Mouse (Mus musculus): Measurements from ENCODE around the gene Brwd1. TPM values are rescaled to one million over a fixed set of nuclear protein-coding genes. Genes with fewer than 3 reads are reported as not detected.
A peak's percentile ranks its signal among the peaks of the same experiment; 100 is the strongest.

Brwd1 gene
- polyA plus RNA-seq, 1 experiment = 48.5 TPM

- TF ChIP-seq CTCF (IDR thresholded peaks at IDR 0.05; ENCODE audit: borderline replicate concordance, control insufficient read depth, extremely low read depth, insufficient read depth, low read length, poor library complexity) (no peak), POLR2A (IDR thresholded peaks at IDR 0.05; ENCODE audit: control insufficient read depth, extremely low read depth, insufficient read depth, low read length, poor library complexity) (no peak)
- 97% methylated on average over 3 of the region's 3 CpGs for WGBS
- no peak for DNase-seq
- H3K27ac ChIP-seq (ENCODE audit: control insufficient read depth, insufficient read depth, low read length) = no peak overlapping the region
- H3K27me3 ChIP-seq (ENCODE audit: control insufficient read depth, insufficient read depth, low read length) = no peaks in the 10 kb centered on the region
- no peaks in the 10 kb centered on the region for H3K36me3 ChIP-seq (ENCODE audit: control insufficient read depth, insufficient read depth, low read length)
- H3K4me1 ChIP-seq (replicated peaks; ENCODE audit: control insufficient read depth, insufficient read depth, low read length) = peaks cover 5% of the 10 kb centered on the region; the same call in 1 of the 2 replicates
- no peak overlapping the region for H3K4me3 ChIP-seq (ENCODE audit: control insufficient read depth, insufficient read depth, low read length)
These were observed 128.0 kb downstream of the Brwd1 start for GRCm38 (mm10) chr16:95954341-95954740.

GRCm38 (mm10) chr16:95953159-95953650, 129.1 kb downstream of the Brwd1 start:
- 95% methylated on average over 4 of the region's 4 CpGs for WGBS
- DNase-seq = no peak
- no peak overlapping the region for H3K27ac ChIP-seq (ENCODE audit: control insufficient read depth, insufficient read depth, low read length)
- H3K4me3 ChIP-seq (ENCODE audit: control insufficient read depth, insufficient read depth, low read length) = no peak overlapping the region
- no peaks in the 10 kb centered on the region for H3K36me3 ChIP-seq (ENCODE audit: control insufficient read depth, insufficient read depth, low read length)
- H3K4me1 ChIP-seq (replicated peaks; ENCODE audit: control insufficient read depth, insufficient read depth, low read length) = peaks cover 5% of the 10 kb centered on the region; the same call in 1 of the 2 replicates
- H3K27me3 ChIP-seq (ENCODE audit: control insufficient read depth, insufficient read depth, low read length) = no peaks in the 10 kb centered on the region
- TF ChIP-seq CTCF (IDR thresholded peaks at IDR 0.05; ENCODE audit: borderline replicate concordance, control insufficient read depth, extremely low read depth, insufficient read depth, low read length, poor library complexity) = no peak
- TF ChIP-seq POLR2A (IDR thresholded peaks at IDR 0.05; ENCODE audit: control insufficient read depth, extremely low read depth, insufficient read depth, low read length, poor library complexity) = no peak

- Histone ChIP-seq H3K27ac (ENCODE audit: control insufficient read depth, insufficient read depth, low read length) (no peak overlapping the region), H3K4me3 (ENCODE audit: control insufficient read depth, insufficient read depth, low read length) (no peak overlapping the region), H3K27me3 (ENCODE audit: control insufficient read depth, insufficient read depth, low read length) (no peaks in the 10 kb centered on the region), H3K4me1 (replicated peaks; ENCODE audit: control insufficient read depth, insufficient read depth, low read length) (peaks cover 5% of the 10 kb centered on the region; the same call in 1 of the 2 replicates), H3K36me3 (ENCODE audit: control insufficient read depth, insufficient read depth, low read length) (no peaks in the 10 kb centered on the region)
- no peak for TF ChIP-seq CTCF (IDR thresholded peaks at IDR 0.05; ENCODE audit: borderline replicate concordance, control insufficient read depth, extremely low read depth, insufficient read depth, low read length, poor library complexity)
- TF ChIP-seq POLR2A (IDR thresholded peaks at IDR 0.05; ENCODE audit: control insufficient read depth, extremely low read depth, insufficient read depth, low read length, poor library complexity) = no peak
- 100% methylated on average over 2 of the region's 2 CpGs for WGBS
- DNase-seq = no peak
These were observed 130.9 kb downstream of the Brwd1 start for GRCm38 (mm10) chr16:95951471-95951870.

GRCm38 (mm10) chr16:95945389-95946311, 136.7 kb downstream of the Brwd1 start:
- H3K27me3 ChIP-seq (ENCODE audit: control insufficient read depth, insufficient read depth, low read length) = no peaks in the 10 kb centered on the region
- peak overlapping the region; percentile 33; the same call in 1 of the 2 replicates for H3K27ac ChIP-seq (ENCODE audit: control insufficient read depth, insufficient read depth, low read length)
- WGBS = 30% methylated on average over 20 of the region's 20 CpGs
- peak; percentile 67; the same call in 1 of the 2 replicates for TF ChIP-seq CTCF (IDR thresholded peaks at IDR 0.05; ENCODE audit: borderline replicate concordance, control insufficient read depth, extremely low read depth, insufficient read depth, low read length, poor library complexity)
- TF ChIP-seq POLR2A (IDR thresholded peaks at IDR 0.05; ENCODE audit: control insufficient read depth, extremely low read depth, insufficient read depth, low read length, poor library complexity) = no peak
- peak; percentile 72 for DNase-seq
- no peak overlapping the region for H3K4me3 ChIP-seq (ENCODE audit: control insufficient read depth, insufficient read depth, low read length)
- H3K36me3 ChIP-seq (ENCODE audit: control insufficient read depth, insufficient read depth, low read length) = no peaks in the 10 kb centered on the region
- H3K4me1 ChIP-seq (replicated peaks; ENCODE audit: control insufficient read depth, insufficient read depth, low read length) = peaks cover 24% of the 10 kb centered on the region

- H3K27ac ChIP-seq (ENCODE audit: control insufficient read depth, insufficient read depth, low read length) = no peak overlapping the region
- H3K4me1 ChIP-seq (replicated peaks; ENCODE audit: control insufficient read depth, insufficient read depth, low read length) = peaks cover 35% of the 10 kb centered on the region
- TF ChIP-seq CTCF (IDR thresholded peaks at IDR 0.05; ENCODE audit: borderline replicate concordance, control insufficient read depth, extremely low read depth, insufficient read depth, low read length, poor library complexity) (no peak), POLR2A (IDR thresholded peaks at IDR 0.05; ENCODE audit: control insufficient read depth, extremely low read depth, insufficient read depth, low read length, poor library complexity) (no peak)
- DNase-seq = no peak
- H3K4me3 ChIP-seq (ENCODE audit: control insufficient read depth, insufficient read depth, low read length) = no peak overlapping the region
- H3K27me3 ChIP-seq (ENCODE audit: control insufficient read depth, insufficient read depth, low read length) = no peaks in the 10 kb centered on the region
- WGBS = 96% methylated on average over 6 of the region's 6 CpGs
- H3K36me3 ChIP-seq (ENCODE audit: control insufficient read depth, insufficient read depth, low read length) = no peaks in the 10 kb centered on the region
These were observed 139.1 kb downstream of the Brwd1 start for GRCm38 (mm10) chr16:95943186-95943585.

Other genes with a start within 250 kb of the Brwd1 start
- gene Psmg1, start 91.6 kb downstream of the Brwd1 start, polyA plus RNA-seq (2012; rRNA removed) = 31.1 and 35.9 TPM in 2 replicates
- gene Hmgn1, start 45.2 kb upstream of the Brwd1 start, polyA plus RNA-seq (2012; rRNA removed) = 28.5 and 31.4 TPM in 2 replicates
- gene Wrb, start 62.9 kb upstream of the Brwd1 start, polyA plus RNA-seq (2012; rRNA removed) = 38.3 and 44.6 TPM in 2 replicates
- 0.18 and 0.34 TPM in 2 replicates for gene Lca5l, start 109.7 kb upstream of the Brwd1 start, polyA plus RNA-seq (2012; rRNA removed)
- 0.43 and 8.9 TPM in 2 replicates for gene Sh3bgr, start 117.9 kb upstream of the Brwd1 start, polyA plus RNA-seq (2012; rRNA removed)
- 3.5 and 3.8 TPM in 2 replicates for gene B3galt5, start 153.3 kb upstream of the Brwd1 start, polyA plus RNA-seq (2012; rRNA removed)

All from thymus, adult 2 months (tissue).